Mouse (Mus musculus): ENCODE results near the gene Antxr1. TPM values are rescaled to one million over a fixed set of nuclear protein-coding genes. Genes with fewer than 3 reads are reported as not detected.
A peak's percentile ranks its signal among the peaks of the same experiment; 100 is the strongest.

Gene Antxr1
- polyA plus RNA-seq, 1 experiment from 2014 or later, result 20.5 TPM

DNA sequence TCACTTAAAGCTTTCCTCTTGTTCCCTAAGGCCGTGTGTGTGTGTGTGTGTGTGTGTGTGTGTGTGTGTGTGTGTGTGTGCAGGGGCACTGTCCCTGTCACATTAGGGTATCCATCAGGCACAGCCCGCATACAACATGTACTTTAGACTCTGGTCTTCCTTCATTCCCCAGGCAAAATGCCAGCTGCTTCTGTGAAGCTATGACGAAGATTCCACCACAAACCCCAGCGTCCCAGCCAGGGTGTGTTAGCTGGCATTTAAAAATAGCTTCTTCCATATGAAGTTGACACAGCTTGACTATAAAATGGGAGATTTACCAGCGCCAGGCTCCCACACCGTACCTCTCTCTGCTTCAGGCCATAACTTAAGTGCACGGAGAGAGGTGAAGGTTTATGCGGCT, 152.5 kb downstream of the Antxr1 start:
- H3K36me3 ChIP-seq, result peaks cover 78% of the 10 kb centered on the region
- H3K9me3 ChIP-seq, result no peaks in the 10 kb centered on the region
- H3K4me3 ChIP-seq, result no peak overlapping the region
- no peak overlapping the region for H3K4me2 ChIP-seq
- ATAC-seq (ENCODE audit: insufficient number of reproducible peaks, insufficient read depth, low FRiP score, low TSS enrichment, low read depth), result no peak
- H3K27me3 ChIP-seq, result no peaks in the 10 kb centered on the region
- 68% methylated on average over 8 of the region's 8 CpGs for WGBS
- peaks cover 45% of the 10 kb centered on the region for H3K4me1 ChIP-seq
- peak overlapping the region; percentile 73 for H3K27ac ChIP-seq
- H3K9ac ChIP-seq, result no peak overlapping the region

DNA sequence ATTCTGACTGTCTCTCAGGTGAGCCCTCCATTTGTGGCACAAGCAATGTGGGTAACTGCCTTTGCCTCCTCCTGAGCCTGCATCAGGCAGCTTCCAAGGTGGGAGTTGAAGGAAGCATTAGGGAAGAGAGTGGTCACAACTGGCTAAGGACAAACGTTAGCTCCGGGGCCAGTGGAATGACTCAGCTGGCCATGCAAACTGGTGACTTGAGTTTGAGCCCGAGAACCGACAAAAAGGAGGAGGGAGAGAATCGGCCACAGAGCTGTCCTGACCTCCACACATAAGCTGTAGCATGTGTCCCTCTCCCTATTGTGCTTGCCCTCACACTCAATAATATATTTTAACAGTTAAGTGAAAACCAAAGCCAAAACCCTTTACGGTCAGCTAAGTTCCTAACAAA, 152.9 kb downstream of the Antxr1 start:
- ATAC-seq (ENCODE audit: insufficient number of reproducible peaks, insufficient read depth, low FRiP score, low TSS enrichment, low read depth), result no peak
- no peaks in the 10 kb centered on the region for H3K9me3 ChIP-seq
- H3K4me2 ChIP-seq, result no peak overlapping the region
- H3K27me3 ChIP-seq, result no peaks in the 10 kb centered on the region
- H3K4me1 ChIP-seq, result peaks cover 41% of the 10 kb centered on the region
- H3K27ac ChIP-seq, result no peak overlapping the region
- H3K36me3 ChIP-seq, result peaks cover 78% of the 10 kb centered on the region
- H3K9ac ChIP-seq, result no peak overlapping the region
- 87% methylated on average over 6 of the region's 6 CpGs for WGBS
- H3K4me3 ChIP-seq, result no peak overlapping the region

DNA sequence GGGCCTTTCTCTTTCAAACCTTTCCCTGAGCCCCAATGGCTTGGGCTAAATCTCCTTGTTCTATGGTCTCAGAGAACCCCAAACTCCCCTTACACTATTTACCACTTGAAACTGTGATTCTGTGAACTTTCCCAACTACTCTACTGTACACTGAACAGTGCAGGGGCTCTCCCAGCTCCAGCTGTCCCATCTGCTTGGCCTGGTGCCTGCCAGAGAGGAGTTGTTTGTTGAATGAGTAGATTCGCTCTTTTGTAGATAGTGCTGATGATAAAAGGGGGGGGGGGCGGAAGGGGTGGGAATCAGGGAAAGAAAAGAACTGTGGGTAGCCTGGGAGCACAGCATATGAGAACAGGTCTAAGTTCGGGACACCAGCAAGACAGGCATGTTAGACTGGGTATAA, 164.2 kb downstream of the Antxr1 start:
- Histone ChIP-seq H3K27me3 (no peaks in the 10 kb centered on the region), H3K4me1 (0 out of 2 replicates have a peak, but pooled peaks cover 8% of the 10 kb centered on the region), H3K36me3 (peaks cover 85% of the 10 kb centered on the region), H3K4me2 (no peak overlapping the region), H3K27ac (no peak overlapping the region), H3K9ac (no peak overlapping the region), H3K9me3 (no peaks in the 10 kb centered on the region), H3K4me3 (no peak overlapping the region)
- WGBS, result 85% methylated on average over 3 of the region's 3 CpGs
- no peak for ATAC-seq (ENCODE audit: insufficient number of reproducible peaks, insufficient read depth, low FRiP score, low TSS enrichment, low read depth)

DNA sequence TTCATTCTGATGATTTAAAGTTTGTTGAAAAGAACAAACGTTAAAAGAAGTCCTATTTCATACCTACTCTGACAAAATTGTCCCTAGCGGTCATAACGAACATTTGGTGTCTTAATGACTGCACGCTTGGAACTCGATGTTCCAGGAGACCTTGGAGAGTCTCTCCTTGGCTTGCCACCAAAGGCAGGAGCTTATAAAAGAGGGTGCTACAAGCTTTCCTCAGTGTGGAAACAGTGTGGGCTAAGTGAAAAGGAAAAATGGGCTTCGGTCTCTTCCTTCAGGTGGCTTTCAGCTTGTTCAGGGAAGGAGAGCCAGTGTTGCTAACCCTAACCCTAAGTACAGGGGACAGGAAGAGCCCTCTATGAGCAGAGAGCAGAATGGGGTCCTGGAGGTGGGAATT, 164.7 kb downstream of the Antxr1 start:
- H3K9me3 ChIP-seq, result no peaks in the 10 kb centered on the region

DNA sequence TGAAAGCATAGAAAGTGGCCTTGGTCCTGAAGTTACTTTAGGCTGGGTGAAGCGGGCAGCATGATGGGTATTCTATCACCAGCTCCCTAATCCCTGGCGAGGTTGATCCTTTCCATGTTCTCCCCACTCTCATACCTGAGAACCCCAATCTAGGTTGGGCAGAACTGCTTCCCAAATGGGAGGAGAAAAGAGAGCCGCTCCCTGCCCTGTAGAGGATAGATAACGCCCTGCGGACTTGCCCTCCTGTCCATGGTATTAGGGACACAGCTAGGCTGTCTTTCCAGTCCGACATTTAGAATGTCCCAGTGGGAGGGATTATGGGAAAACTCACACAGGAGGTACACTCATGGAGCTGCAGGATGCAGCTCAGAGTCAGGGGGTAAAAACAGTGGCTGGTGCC, 165.3 kb downstream of the Antxr1 start:
- 90% methylated on average over 6 of the region's 6 CpGs for WGBS
- H3K27me3 ChIP-seq, result no peaks in the 10 kb centered on the region
- H3K4me3 ChIP-seq, result no peak overlapping the region
- no peak for ATAC-seq (ENCODE audit: insufficient number of reproducible peaks, insufficient read depth, low FRiP score, low TSS enrichment, low read depth)
- H3K4me2 ChIP-seq, result no peak overlapping the region
- no peak overlapping the region for H3K27ac ChIP-seq
- H3K36me3 ChIP-seq, result peaks cover 77% of the 10 kb centered on the region
- H3K9ac ChIP-seq, result no peak overlapping the region
- no peaks in the 10 kb centered on the region for H3K9me3 ChIP-seq
- 0 out of 2 replicates have a peak, but pooled peaks cover 6% of the 10 kb centered on the region for H3K4me1 ChIP-seq

More for the DNA sequence above, 164.7 kb downstream of the Antxr1 start:
- Histone ChIP-seq H3K36me3 (peaks cover 79% of the 10 kb centered on the region), H3K4me3 (no peak overlapping the region), H3K27ac (no peak overlapping the region), H3K4me2 (no peak overlapping the region), H3K9ac (no peak overlapping the region), H3K4me1 (0 out of 2 replicates have a peak, but pooled peaks cover 10% of the 10 kb centered on the region), H3K27me3 (no peaks in the 10 kb centered on the region)
- ATAC-seq (ENCODE audit: insufficient number of reproducible peaks, insufficient read depth, low FRiP score, low TSS enrichment, low read depth), result no peak
- WGBS, result 89% methylated on average over 6 of the region's 6 CpGs

DNA sequence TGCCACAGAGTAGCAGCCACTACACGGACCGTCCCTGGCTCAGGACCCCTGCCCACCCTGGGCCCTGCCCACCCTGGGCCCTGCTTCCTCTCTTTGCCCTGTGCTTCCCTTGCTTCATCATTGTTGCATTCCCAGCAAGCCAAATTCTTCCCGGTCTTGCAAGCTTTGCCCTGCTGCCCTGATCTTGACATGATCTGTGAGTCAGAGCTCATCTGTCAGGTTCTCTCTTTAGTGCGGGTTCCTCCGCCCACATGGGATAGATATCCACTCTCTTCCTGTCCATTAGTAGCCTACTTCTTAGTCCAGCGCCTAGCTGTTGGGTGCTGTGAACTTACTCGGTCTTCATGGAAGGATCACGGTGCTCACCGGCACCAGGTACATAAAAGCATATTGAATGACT, 167.6 kb downstream of the Antxr1 start:
- H3K36me3 ChIP-seq, result peaks cover 77% of the 10 kb centered on the region
- no peak overlapping the region for H3K4me2 ChIP-seq
- no peak overlapping the region for H3K9ac ChIP-seq
- H3K4me3 ChIP-seq, result no peak overlapping the region
- H3K27me3 ChIP-seq, result no peaks in the 10 kb centered on the region
- no peaks in the 10 kb centered on the region for H3K9me3 ChIP-seq
- H3K4me1 ChIP-seq, result 0 out of 2 replicates have a peak, but pooled peaks cover 9% of the 10 kb centered on the region
- WGBS, result 93% methylated on average over 9 of the region's 9 CpGs
- H3K27ac ChIP-seq, result no peak overlapping the region
- ATAC-seq (ENCODE audit: insufficient number of reproducible peaks, insufficient read depth, low FRiP score, low TSS enrichment, low read depth), result no peak

DNA sequence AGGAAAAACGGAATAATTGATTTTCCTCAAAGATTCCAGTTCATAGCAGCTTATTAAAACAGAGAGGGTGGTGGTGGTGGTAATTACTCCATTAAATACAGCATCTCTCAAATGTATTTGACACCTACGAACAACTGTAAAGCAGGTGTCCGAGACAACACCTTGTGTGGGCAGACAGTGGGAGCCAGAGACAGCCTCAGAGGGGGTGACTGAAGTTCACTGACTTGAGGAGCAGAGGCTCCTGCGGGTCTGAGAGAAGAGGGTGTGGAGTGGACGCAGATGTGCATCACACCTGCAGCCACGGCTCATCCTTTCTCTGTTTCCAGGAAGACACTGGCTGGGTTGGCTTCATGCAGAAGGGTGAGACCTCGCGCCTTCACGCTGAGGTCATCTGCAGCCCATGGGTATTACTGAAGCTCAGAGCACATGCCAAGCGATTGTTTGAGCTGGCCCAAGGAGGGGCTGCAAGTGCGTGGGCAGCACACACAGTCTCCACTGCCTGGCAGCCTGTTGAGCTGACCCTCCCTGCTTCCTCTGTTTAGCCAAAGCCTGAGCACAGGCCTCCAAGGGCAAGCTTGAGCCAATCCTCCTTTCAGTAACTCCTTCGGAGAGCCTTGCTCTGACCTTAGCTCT, 168.8 kb downstream of the Antxr1 start:
- H3K4me2 ChIP-seq, result no peak overlapping the region
- H3K4me3 ChIP-seq, result no peak overlapping the region
- H3K9ac ChIP-seq, result no peak overlapping the region
- H3K4me1 ChIP-seq, result peaks cover 13% of the 10 kb centered on the region
- WGBS, result 87% methylated on average over 12 of the region's 12 CpGs
- no peaks in the 10 kb centered on the region for H3K27me3 ChIP-seq
- H3K9me3 ChIP-seq, result no peaks in the 10 kb centered on the region
- ATAC-seq (ENCODE audit: insufficient number of reproducible peaks, insufficient read depth, low FRiP score, low TSS enrichment, low read depth), result no peak
- H3K27ac ChIP-seq, result no peak overlapping the region
- peaks cover 71% of the 10 kb centered on the region for H3K36me3 ChIP-seq

DNA sequence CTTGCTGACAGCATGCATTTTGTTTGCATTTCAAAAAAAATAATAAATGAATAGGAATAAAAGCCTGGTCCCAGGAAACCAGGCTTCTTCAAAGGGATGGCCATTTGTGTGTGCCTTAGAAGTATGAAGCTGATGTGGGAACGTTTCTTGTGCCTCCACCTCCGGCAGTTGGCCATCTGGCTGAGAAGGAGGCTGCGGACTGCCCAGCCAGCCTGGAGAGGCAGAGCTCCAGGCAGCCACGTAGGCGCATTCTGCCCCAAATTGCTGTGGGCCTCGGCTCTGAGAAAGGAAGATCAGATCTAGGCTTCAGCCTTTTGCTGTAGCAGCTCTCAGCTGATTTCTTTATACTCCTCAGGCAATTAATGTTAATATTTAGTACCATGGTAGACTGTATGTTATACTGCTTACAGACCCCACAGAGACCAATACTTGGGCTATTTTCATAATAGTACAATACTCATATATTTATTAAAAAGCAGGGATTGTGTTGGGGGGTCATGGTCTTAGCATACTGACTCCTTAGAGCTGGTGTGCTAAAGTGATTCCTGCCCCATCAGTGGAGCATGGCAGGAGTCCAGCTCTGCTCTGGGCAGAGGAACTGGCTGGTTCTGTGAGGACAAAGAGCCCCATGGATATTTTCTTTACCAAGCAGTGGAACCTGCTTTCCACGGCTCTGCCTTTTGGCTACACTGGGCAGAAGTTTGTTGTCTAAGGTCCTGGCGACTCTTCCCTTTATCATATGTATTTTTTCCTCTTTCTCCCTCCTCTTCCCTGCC, 169.9 kb downstream of the Antxr1 start:
- 73% methylated on average over 8 of the region's 8 CpGs for WGBS

DNA sequence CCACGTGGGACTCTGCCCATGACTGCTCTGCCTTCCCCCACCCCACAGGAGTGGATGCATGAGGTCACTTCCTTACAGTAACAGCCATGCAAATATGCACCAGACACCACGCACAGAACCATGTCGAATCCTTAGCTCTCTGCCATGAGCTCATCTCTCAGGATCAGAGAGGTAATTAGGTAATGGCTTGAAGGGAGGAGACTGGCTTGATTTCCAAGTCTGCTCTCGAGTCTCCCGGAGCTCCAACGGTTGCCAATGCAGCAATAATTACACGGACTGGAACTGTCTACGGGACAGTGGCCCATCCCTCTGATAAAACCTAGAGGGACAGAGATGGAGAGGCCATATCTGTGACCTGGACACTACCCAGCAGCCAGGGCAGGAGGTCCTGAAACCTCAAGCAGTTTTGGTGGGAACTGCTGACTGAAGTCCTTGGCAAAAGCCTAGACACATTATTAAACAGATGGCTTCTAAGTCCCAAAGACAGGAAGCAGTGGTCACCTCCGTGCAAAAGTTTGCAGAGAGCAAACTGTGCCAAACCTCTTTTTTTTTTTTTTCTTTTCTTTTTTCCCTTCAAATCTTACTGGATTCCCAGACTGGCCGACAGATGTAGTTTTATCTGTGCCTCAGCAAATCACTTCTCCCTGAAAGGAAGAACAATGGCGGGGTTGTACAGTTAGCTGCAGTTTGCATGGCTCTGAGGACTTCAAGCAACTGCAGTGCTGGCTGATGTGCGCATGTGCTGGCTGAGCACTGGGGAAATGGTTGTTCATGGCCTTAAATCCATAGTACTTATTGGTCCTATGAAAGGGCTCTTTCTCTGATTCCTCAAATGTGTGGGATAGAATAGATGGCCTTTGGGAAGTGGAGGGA, 174.0 kb downstream of the Antxr1 start:
- ATAC-seq (ENCODE audit: insufficient number of reproducible peaks, insufficient read depth, low FRiP score, low TSS enrichment, low read depth), result 0 out of 2 replicates have a peak, but pooled peaks have one; percentile 54
- Histone ChIP-seq H3K9ac (no peak overlapping the region), H3K4me1 (peaks cover 39% of the 10 kb centered on the region), H3K27me3 (no peaks in the 10 kb centered on the region), H3K36me3 (peaks cover 63% of the 10 kb centered on the region), H3K9me3 (no peaks in the 10 kb centered on the region), H3K4me2 (no peak overlapping the region), H3K4me3 (no peak overlapping the region), H3K27ac (peak overlapping the region; percentile 80)
- WGBS, result 35% methylated on average over 12 of the region's 12 CpGs

More for the DNA sequence above, 169.9 kb downstream of the Antxr1 start:
- H3K36me3 ChIP-seq, result peaks cover 66% of the 10 kb centered on the region
- no peak for ATAC-seq (ENCODE audit: insufficient number of reproducible peaks, insufficient read depth, low FRiP score, low TSS enrichment, low read depth)
- no peak overlapping the region for H3K4me3 ChIP-seq
- H3K27me3 ChIP-seq, result no peaks in the 10 kb centered on the region
- peaks cover 24% of the 10 kb centered on the region for H3K4me1 ChIP-seq
- no peak overlapping the region for H3K9ac ChIP-seq
- H3K27ac ChIP-seq, result no peak overlapping the region
- H3K4me2 ChIP-seq, result no peak overlapping the region
- no peaks in the 10 kb centered on the region for H3K9me3 ChIP-seq

DNA sequence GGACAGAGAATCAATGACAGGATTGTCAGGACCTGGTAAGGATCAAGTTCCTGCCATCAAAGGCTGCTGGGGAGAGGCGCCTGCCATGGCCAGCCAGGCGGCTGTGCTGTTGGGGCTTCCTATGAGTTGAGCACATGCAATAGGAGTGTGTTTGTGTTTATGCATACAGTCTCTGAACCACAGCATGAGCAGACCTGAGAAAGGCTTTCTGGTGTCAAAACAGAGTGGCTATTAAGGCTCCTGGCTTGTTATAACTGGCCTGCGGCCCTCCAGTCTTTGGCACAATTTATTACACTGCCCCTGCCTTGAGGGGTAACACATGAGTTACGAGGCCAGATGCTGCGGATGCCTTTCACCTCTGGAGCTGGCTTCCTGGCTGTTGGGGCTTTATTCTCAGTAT, 175.4 kb downstream of the Antxr1 start:
- peaks cover 33% of the 10 kb centered on the region for H3K4me1 ChIP-seq
- H3K4me2 ChIP-seq, result no peak overlapping the region
- no peaks in the 10 kb centered on the region for H3K27me3 ChIP-seq
- H3K4me3 ChIP-seq, result no peak overlapping the region
- H3K36me3 ChIP-seq, result peaks cover 69% of the 10 kb centered on the region
- no peaks in the 10 kb centered on the region for H3K9me3 ChIP-seq
- WGBS, result 77% methylated on average over 5 of the region's 5 CpGs
- H3K27ac ChIP-seq, result 0 out of 2 replicates have a peak overlapping the region, but pooled peaks have one; percentile 22
- no peak for ATAC-seq (ENCODE audit: insufficient number of reproducible peaks, insufficient read depth, low FRiP score, low TSS enrichment, low read depth)
- H3K9ac ChIP-seq, result no peak overlapping the region

DNA sequence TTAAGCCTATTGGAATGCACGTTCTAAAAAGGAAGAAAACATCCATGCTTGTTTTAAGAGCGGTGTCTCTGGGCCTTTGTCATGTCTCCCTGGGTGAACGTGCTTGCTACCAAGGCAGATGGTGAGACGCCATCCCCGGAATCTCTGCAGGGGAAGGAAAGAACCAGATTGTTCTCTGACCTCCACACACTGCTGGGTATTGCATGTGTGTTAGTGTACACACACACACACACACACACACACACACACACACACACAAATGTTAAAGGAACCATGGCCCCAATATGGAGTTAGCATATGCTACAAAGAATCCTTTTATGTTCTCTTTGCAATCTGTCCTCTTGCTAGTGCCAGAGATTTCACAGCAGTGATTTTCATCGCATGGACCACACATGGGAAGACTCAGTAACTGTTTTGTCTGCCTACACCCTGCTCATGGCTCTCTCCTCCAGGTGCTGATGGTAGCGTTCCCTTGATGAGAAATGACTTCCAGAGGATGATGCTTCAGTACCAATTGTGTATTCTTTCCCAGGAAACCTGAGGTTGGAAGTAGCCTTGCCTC, 177.5 kb downstream of the Antxr1 start:
- peaks cover 66% of the 10 kb centered on the region for H3K36me3 ChIP-seq

More for the DNA sequence above, 177.5 kb downstream of the Antxr1 start:
- no peak overlapping the region for H3K4me3 ChIP-seq
- H3K27ac ChIP-seq, result no peak overlapping the region
- ATAC-seq (ENCODE audit: insufficient number of reproducible peaks, insufficient read depth, low FRiP score, low TSS enrichment, low read depth), result no peak
- no peaks in the 10 kb centered on the region for H3K27me3 ChIP-seq
- peaks cover 38% of the 10 kb centered on the region for H3K4me1 ChIP-seq
- no peaks in the 10 kb centered on the region for H3K9me3 ChIP-seq
- H3K4me2 ChIP-seq, result no peak overlapping the region
- 78% methylated on average over 7 of the region's 7 CpGs for WGBS
- H3K9ac ChIP-seq, result no peak overlapping the region

All from embryonic facial prominence, embryonic 13.5 days (tissue).